In genomic region chr19:24896536-24896935, GRCm38 (mm10) we compare ENCODE assay signal across 24 mouse cellular contexts. TPM values are rescaled to one million over a fixed set of nuclear protein-coding genes. Genes with fewer than 3 reads are reported as not detected.
"Had no signal": no experiment of that assay in that cellular context is flagged by ENCODE, and none has a peak within 500 bp of the region (broad histone marks: within the 10 kb centered on the region; RNA-seq: fewer than 3 reads in every experiment).

No protein-coding gene starts in this region.

- H3K9me3 ChIP-seq: limb, embryonic 12.5 days; limb, embryonic 15.5 days; midbrain, embryonic 13.5 days had no signal

- H3K36me3 ChIP-seq: limb, embryonic 12.5 days; limb, embryonic 15.5 days; midbrain, embryonic 13.5 days had no signal

- H3K9ac ChIP-seq: limb, embryonic 12.5 days; limb, embryonic 15.5 days; liver, embryonic 14.5 days; liver, postnatal 0 days; lung, embryonic 14.5 days; midbrain, embryonic 13.5 days had no signal

- H3K27ac ChIP-seq: kidney, postnatal 0 days; layer of hippocampus, adult 2 months; limb, embryonic 12.5 days; limb, embryonic 15.5 days; liver, embryonic 14.5 days; macrophage; midbrain, embryonic 13.5 days had no signal

- DNase-seq: kidney, postnatal 25 days; layer of hippocampus, adult 9-11 months; liver, postnatal 0 days; thymus, postnatal 25 days had no signal

- ATAC-seq: liver, postnatal 0 days; lung, postnatal 0 days had no signal

- H3K4me3 ChIP-seq: layer of hippocampus, adult 2 months had no signal

RNA-seq across cellular contexts. Expression of gene Foxd4, which starts 4.5 kb away (rescaled TPM):
- total RNA-seq: layer of hippocampus, adult 2 months; layer of hippocampus, postnatal 25 days; left cerebral cortex, adult 18-20 months; left cerebral cortex, postnatal 25 days had no signal
- polyA plus RNA-seq: kidney, embryonic 14.5 days; kidney, postnatal 0 days; large intestine, adult 2 months; limb, embryonic 12.5 days; limb, embryonic 15.5 days; liver, embryonic 11.5 days; liver, embryonic 14.5 days; lung, embryonic 14.5 days; macrophage; neural tube, embryonic 11.5 days; neural tube, embryonic 14.5 days; small intestine, adult 2 months; thymus, postnatal 0 days had no signal

RNA-seq across cellular contexts. Expression of gene Pgm5, which starts 34.9 kb away (rescaled TPM):
- total RNA-seq: megakaryocyte, adult 5-6 weeks had no signal
